Mouse (Mus musculus) testis, adult 10 weeks (tissue): ENCODE measurements around the gene Gm10318. TPM values are rescaled to one million over a fixed set of nuclear protein-coding genes. Genes with fewer than 3 reads are reported as not detected.

ENCODE experiments used
- polyA plus RNA-seq: library from polyadenylated mRNA; stranded (reverse); fragments of 350-450 nt; fragmentation: Illumina TruSeq; extraction: RNeasy Lipid Tissue Mini Kit (QIAGEN cat#74804); gene quantifications from one replicate; pipeline ENCODE4 v1.2.3, GENCODE M21; 2014; ENCODE audit warnings: low read depth, low replicate concordance

Gene Gm10318
- polyA plus RNA-seq, result not detected

DNA sequence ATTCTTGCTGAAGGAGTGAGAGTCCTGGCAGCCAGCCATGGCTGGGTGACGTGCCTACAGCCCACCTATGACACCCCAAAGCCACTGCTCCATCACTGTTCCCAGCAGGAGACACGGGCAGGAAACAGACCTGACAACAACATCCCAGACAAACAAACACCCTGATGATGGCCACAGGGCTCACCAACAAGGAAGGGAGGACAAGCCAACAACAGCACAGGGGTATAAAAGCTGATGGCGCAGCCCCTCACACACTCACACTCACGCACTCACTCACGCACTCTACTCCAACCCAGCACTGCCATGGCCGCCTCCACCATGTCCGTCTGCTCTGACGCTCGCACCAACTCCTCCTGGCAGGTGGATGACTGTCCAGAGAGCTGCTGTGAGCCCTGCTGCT lies at the start of gene Gm10318:
TSS of gene Gm10318 (plus strand) at position 301 of the 400 bp plus-strand sequence.

DNA sequence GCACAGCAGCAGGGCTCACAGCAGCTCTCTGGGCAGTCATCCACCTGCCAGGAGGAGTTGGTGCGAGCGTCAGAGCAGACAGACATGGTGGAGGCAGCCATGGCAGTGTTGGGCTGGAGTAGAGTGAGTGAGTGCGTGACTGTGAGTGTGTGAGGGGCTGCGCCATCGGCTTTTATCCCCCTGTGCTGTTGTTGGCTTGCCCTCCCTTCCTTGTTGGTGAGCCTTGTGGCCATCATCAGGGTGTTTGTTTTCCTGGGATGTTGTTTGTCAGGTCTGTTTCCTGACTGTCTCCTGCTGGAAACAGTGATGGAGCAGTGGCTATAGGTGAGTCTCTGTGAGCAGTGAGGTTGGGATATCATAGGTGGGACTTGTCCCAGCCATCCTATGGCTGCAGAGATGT lies 40.9 kb upstream of the Gm10318 start, which contains the start of gene Gm9507:
TSS of gene Gm9507 (minus strand) at position 101 of the 400 bp plus-strand sequence.

DNA sequence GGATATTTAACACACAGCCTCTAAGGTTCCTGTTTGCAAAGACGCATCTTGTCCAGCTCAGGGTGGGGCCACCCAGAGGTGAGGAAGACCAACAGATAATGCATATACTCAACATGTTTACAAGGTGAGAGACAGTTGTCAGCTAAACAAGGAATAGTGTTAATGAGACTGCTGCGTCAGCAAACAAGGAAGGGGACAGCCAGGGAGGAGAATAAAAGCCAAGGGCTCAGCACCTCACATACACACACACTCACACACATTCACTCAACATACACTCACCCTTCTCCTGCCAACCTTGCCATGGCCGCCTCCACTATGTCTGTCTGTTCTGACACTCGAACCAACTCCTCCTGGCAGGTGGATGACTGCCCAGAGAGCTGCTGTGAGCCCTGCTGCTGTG lies 38.3 kb upstream of the Gm10318 start, which contains the start of gene Gm2696:
TSS of gene Gm2696 (plus strand) at position 301 of the 400 bp plus-strand sequence.

DNA sequence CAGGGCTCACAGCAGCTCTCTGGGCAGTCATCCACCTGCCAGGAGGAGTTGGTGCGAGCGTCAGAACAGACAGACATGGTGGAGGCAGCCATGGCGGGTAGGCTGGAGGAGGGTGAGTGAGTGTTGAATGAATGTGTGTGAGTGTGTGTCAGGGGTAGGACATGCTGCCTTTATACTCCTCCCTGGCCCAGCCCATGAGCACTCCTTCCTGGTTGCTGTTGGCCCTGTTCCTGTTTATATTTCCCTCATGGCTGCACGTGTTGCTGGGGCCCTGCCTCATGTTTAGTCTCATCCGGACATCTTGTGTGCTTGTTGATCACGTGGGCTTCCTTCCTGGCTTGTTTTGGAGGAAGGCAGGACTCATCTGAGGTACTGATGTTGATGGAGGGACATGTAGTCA lies 25.7 kb upstream of the Gm10318 start, which contains the start of gene Krtap10-4:
TSS of gene Krtap10-4 (minus strand) at position 145 of the 400 bp plus-strand sequence.

DNA sequence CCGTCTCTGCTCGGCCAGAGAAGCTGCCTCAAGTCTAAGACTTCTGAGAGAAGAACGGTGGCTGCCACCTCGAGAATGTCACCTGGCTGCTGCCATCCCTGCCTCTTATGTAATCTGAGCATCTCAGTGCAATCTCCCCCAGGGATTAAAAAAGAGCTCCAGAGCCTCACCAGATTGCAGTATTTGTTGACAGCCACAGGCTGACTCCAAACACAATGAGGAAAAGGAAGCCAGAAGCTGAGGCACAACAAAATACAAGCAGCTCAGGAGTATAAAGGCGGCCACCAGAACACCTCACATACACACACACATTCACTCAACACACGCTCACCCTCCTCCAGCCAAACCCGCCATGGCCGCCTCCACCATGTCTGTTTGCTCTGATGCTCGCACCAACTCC lies 17.0 kb upstream of the Gm10318 start, which contains the start of gene Krtap10-10:
TSS of gene Krtap10-10 (plus strand) at position 301 of the 400 bp plus-strand sequence.

DNA sequence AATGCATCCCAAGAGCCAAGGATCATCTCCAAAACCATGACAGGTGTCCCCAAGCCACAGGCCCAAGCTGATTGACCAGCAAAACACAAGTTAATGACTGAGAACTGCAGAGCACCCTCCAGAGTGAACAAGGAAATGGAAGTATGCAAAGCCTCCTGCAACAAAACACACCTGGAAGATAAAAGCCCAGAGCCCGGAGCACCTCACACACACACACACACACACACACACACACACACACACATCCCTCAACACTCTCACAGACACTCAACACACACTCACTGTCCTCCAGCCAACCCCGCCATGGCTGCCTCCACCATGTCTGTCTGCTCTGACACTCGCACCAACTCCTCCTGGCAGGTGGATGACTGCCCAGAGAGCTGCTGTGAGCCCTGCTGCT lies 6.2 kb upstream of the Gm10318 start, which contains the start of gene Gm36176:
TSS of gene Gm36176 (plus strand) at position 301 of the 400 bp plus-strand sequence.

DNA sequence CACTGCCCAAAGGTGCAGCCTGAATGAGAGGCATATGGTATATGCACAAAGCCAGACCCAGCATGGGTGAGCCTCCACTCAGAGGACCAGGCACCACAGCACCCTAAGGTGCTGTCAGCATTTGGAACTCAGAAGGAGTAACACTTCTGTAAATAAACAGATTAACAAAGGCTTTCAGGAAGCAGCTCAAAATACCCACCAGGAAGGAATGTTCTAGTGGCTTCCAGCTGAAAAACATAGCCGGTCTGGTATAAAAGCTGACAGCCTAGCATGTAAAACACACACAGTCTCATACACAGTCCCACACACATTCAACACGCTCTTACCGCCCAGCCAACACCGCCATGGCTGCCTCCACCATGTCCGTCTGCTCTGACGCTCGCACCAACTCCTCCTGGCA lies 9.0 kb downstream of the Gm10318 start, which contains the start of gene Gm3285:
TSS of gene Gm3285 (plus strand) at position 301 of the 400 bp plus-strand sequence.

DNA sequence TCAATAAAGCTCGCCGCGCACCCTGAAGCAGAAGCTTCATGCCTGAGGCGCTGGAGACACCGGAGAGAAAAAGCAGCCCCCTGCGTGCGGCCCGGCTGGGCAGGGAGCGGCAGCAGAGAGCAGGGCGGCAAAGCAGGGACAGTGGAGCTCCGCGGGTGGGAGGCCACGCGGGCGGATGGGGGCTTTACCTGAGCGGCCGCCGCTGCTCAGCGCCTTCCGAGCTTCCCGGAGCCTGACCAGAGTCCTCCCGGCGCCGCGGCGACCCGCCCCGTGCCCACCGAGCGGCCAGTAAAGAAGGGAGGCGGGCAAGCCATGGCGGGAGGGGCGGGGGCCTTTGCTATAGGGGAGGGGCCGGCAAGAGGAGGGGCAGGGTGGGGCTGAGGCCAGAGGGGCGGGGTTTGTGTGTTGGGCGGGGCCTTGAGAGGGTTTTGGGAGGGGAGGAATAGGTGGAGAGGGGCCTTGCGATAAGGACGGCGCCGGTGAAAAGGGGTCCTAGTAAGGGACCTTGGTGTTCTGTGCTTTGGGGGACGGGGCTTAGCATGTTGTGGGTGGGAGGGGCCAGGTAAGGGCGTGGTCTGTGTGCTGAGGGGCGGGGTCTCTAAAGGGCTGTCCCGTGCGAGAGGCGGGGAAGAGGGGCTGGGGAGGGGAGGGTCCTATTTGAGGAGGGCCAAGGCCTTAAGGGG lies 49.7 kb downstream of the Gm10318 start, which contains the start of gene Lrrc3:
TSS of gene Lrrc3 (minus strand) at position 326 of the 683 bp plus-strand sequence.

Other genes with a start within 250 kb of the Gm10318 start
- 32.2 TPM for gene Sumo3, start 246.8 kb upstream of the Gm10318 start, polyA plus RNA-seq
- 10.3 TPM for gene Gm49325, start 246.7 kb upstream of the Gm10318 start, polyA plus RNA-seq
- gene Ube2g2, start 230.6 kb upstream of the Gm10318 start, polyA plus RNA-seq, result 19.1 TPM
- gene Tspear, start 166.3 kb upstream of the Gm10318 start, polyA plus RNA-seq, result not detected
- gene Gm19402, start 162.1 kb upstream of the Gm10318 start, polyA plus RNA-seq, result not detected
- gene Gm9508, start 155.6 kb upstream of the Gm10318 start, polyA plus RNA-seq, result not detected
- not detected for gene Gm10272, start 146.2 kb upstream of the Gm10318 start, polyA plus RNA-seq
- gene Gm10024, start 141.4 kb upstream of the Gm10318 start, polyA plus RNA-seq, result not detected
- gene Gm10142, start 137.1 kb upstream of the Gm10318 start, polyA plus RNA-seq, result not detected
- gene Krtap12-1, start 132.3 kb upstream of the Gm10318 start, polyA plus RNA-seq, result not detected
- not detected for gene Gm10100, start 126.4 kb upstream of the Gm10318 start, polyA plus RNA-seq
- gene Gm18596, start 110.2 kb upstream of the Gm10318 start, polyA plus RNA-seq, result not detected
- gene Gm9736, start 101.5 kb upstream of the Gm10318 start, polyA plus RNA-seq, result not detected
- gene Gm3233, start 93.2 kb upstream of the Gm10318 start, polyA plus RNA-seq, result not detected
- gene Gm3238, start 81.5 kb upstream of the Gm10318 start, polyA plus RNA-seq, result not detected
- gene Gm7138, start 75.9 kb upstream of the Gm10318 start, polyA plus RNA-seq, result not detected
- not detected for gene Gm3250, start 70.3 kb upstream of the Gm10318 start, polyA plus RNA-seq
- not detected for gene Gm7137, start 64.7 kb upstream of the Gm10318 start, polyA plus RNA-seq
- gene Gm9639, start 57.8 kb upstream of the Gm10318 start, polyA plus RNA-seq, result not detected
- gene Gm19668, start 53.7 kb upstream of the Gm10318 start, polyA plus RNA-seq, result not detected
- not detected for gene Gm9507, start 41.0 kb upstream of the Gm10318 start, polyA plus RNA-seq
- not detected for gene Gm2696, start 38.2 kb upstream of the Gm10318 start, polyA plus RNA-seq
- gene Krtap10-4, start 25.8 kb upstream of the Gm10318 start, polyA plus RNA-seq, result not detected
- not detected for gene Krtap10-10, start 16.9 kb upstream of the Gm10318 start, polyA plus RNA-seq
- gene Gm36176, start 6.1 kb upstream of the Gm10318 start, polyA plus RNA-seq, result not detected
- gene Gm3285, start 9.1 kb downstream of the Gm10318 start, polyA plus RNA-seq, result not detected
- 0.15 TPM for gene Lrrc3, start 49.7 kb downstream of the Gm10318 start, polyA plus RNA-seq
- not detected for gene Trpm2, start 117.7 kb downstream of the Gm10318 start, polyA plus RNA-seq
- gene 1810043G02Rik, start 125.7 kb downstream of the Gm10318 start, polyA plus RNA-seq, result 1.4 TPM
- gene Pfkl, start 157.2 kb downstream of the Gm10318 start, polyA plus RNA-seq, result 0.50 TPM
- gene Dnmt3l, start 189.1 kb downstream of the Gm10318 start, polyA plus RNA-seq, result 4.8 TPM
- 0.17 TPM for gene Aire, start 190.8 kb downstream of the Gm10318 start, polyA plus RNA-seq
- gene Icosl, start 216.4 kb downstream of the Gm10318 start, polyA plus RNA-seq, result 1.5 TPM